ENCODE assay signal across 8 mouse cellular contexts in genomic region chr1:59483521-59484245, GRCm38 (mm10). TPM values are rescaled to one million over a fixed set of nuclear protein-coding genes. Genes with fewer than 3 reads are reported as not detected.
DNase-seq lines count a peak whose midpoint lies in the region; ATAC-seq lines count a peak whose summit lies in the region.

No protein-coding gene starts in this region.

- peak overlapping the region; percentile 95 for H3K9ac ChIP-seq in embryonic facial prominence, embryonic 13.5 days
- peak overlapping the region; percentile 90 for H3K9ac ChIP-seq in heart, embryonic 13.5 days
- H3K9ac ChIP-seq in liver, embryonic 16.5 days (ENCODE audit: low read depth, low read length), result peak overlapping the region; percentile 65
- H3K9ac ChIP-seq in neural tube, embryonic 12.5 days, result peak overlapping the region; percentile 87

- H3K4me1 ChIP-seq in erythroblast, embryonic 14.5 days (ENCODE audit: control insufficient read depth), result peaks cover 53% of the 10 kb centered on the region
- H3K4me1 ChIP-seq in embryonic facial prominence, embryonic 13.5 days, result peaks cover 63% of the 10 kb centered on the region
- peaks cover 68% of the 10 kb centered on the region for H3K4me1 ChIP-seq in heart, embryonic 13.5 days
- peaks cover 47% of the 10 kb centered on the region for H3K4me1 ChIP-seq in liver, embryonic 16.5 days (ENCODE audit: control insufficient read depth, low read depth, low read length)
- peaks cover 50% of the 10 kb centered on the region for H3K4me1 ChIP-seq in neural tube, embryonic 12.5 days

- peak overlapping the region; percentile 99 for H3K27ac ChIP-seq in embryonic facial prominence, embryonic 13.5 days
- H3K27ac ChIP-seq in heart, embryonic 13.5 days (replicated peaks), result peak overlapping the region; percentile 88; the same call in 1 of the 2 replicates
- no peak overlapping the region for H3K27ac ChIP-seq in liver, embryonic 16.5 days (ENCODE audit: low read length)
- H3K27ac ChIP-seq in neural tube, embryonic 12.5 days, result no peak overlapping the region

- peaks cover 38% of the 10 kb centered on the region for H3K27me3 ChIP-seq in erythroblast, embryonic 14.5 days (ENCODE audit: control insufficient read depth)
- no peaks in the 10 kb centered on the region for H3K27me3 ChIP-seq in embryonic facial prominence, embryonic 13.5 days
- peaks cover 40% of the 10 kb centered on the region for H3K27me3 ChIP-seq in heart, embryonic 13.5 days (replicated peaks)
- H3K27me3 ChIP-seq in liver, embryonic 16.5 days (ENCODE audit: control insufficient read depth, insufficient read depth, low read depth, low read length), result peaks cover 6% of the 10 kb centered on the region; the same call in 1 of the 2 replicates
- no peaks in the 10 kb centered on the region for H3K27me3 ChIP-seq in neural tube, embryonic 12.5 days (replicated peaks)

- under 1% methylated on average over 46 of the region's 46 CpGs for WGBS in embryonic facial prominence, embryonic 13.5 days
- WGBS in heart, embryonic 13.5 days, result 4% methylated on average over 46 of the region's 46 CpGs
- 13% methylated on average over 46 of the region's 46 CpGs for WGBS in liver, embryonic 16.5 days (ENCODE audit: insufficient replicate concordance)
- WGBS in neural tube, embryonic 12.5 days, result 1% methylated on average over 46 of the region's 46 CpGs

- H3K9me3 ChIP-seq in erythroblast, embryonic 14.5 days (ENCODE audit: control insufficient read depth, low read length), result no peaks in the 10 kb centered on the region
- no peaks in the 10 kb centered on the region for H3K9me3 ChIP-seq in embryonic facial prominence, embryonic 13.5 days
- H3K9me3 ChIP-seq in heart, embryonic 13.5 days, result no peaks in the 10 kb centered on the region
- no peaks in the 10 kb centered on the region for H3K9me3 ChIP-seq in liver, embryonic 16.5 days (replicated peaks; ENCODE audit: control insufficient read depth, low read length)
- H3K9me3 ChIP-seq in neural tube, embryonic 12.5 days, result no peaks in the 10 kb centered on the region

- H3K36me3 ChIP-seq in erythroblast, embryonic 14.5 days (ENCODE audit: control insufficient read depth), result peaks cover 2% of the 10 kb centered on the region; the same call in 1 of the 2 replicates
- H3K36me3 ChIP-seq in embryonic facial prominence, embryonic 13.5 days, result peaks cover 7% of the 10 kb centered on the region
- H3K36me3 ChIP-seq in heart, embryonic 13.5 days, result no peaks in the 10 kb centered on the region
- no peaks in the 10 kb centered on the region for H3K36me3 ChIP-seq in liver, embryonic 16.5 days (ENCODE audit: control insufficient read depth, insufficient read depth)
- no peaks in the 10 kb centered on the region for H3K36me3 ChIP-seq in neural tube, embryonic 12.5 days

- H3K4me2 ChIP-seq in embryonic facial prominence, embryonic 13.5 days, result peak overlapping the region; percentile 99
- H3K4me2 ChIP-seq in heart, embryonic 13.5 days, result peak overlapping the region; percentile 90
- peak overlapping the region; percentile 99 for H3K4me2 ChIP-seq in liver, embryonic 16.5 days (ENCODE audit: low read depth, low read length)
- peak overlapping the region; percentile 98 for H3K4me2 ChIP-seq in neural tube, embryonic 12.5 days (replicated peaks)

- peak overlapping the region; percentile 68 for H3K4me3 ChIP-seq in erythroblast, embryonic 14.5 days (replicated peaks)
- H3K4me3 ChIP-seq in embryonic facial prominence, embryonic 13.5 days, result peak overlapping the region; percentile 93
- peak overlapping the region; percentile 61 for H3K4me3 ChIP-seq in heart, embryonic 13.5 days
- H3K4me3 ChIP-seq in liver, embryonic 16.5 days (ENCODE audit: low read depth, low read length), result peak overlapping the region; percentile 57
- H3K4me3 ChIP-seq in neural tube, embryonic 12.5 days, result peak overlapping the region; percentile 65

- peak; percentile 89 for DNase-seq in kidney, postnatal 10 days
- peak; percentile 36 for DNase-seq in testis, postnatal 14 days (ENCODE audit: low spot score)

- ATAC-seq in erythroblast, adult 5-6 weeks (replicated peaks; ENCODE audit: low FRiP score, poor library complexity, severe bottlenecking), result no peak
- ATAC-seq in embryonic facial prominence, embryonic 13.5 days (ENCODE audit: insufficient number of reproducible peaks, insufficient read depth, low FRiP score, low TSS enrichment, low read depth), result no peak
- no peak for ATAC-seq in heart, embryonic 13.5 days (ENCODE audit: extremely low read depth, insufficient number of reproducible peaks, low FRiP score, low TSS enrichment)
- ATAC-seq in liver, embryonic 16.5 days (ENCODE audit: low read depth), result no peak
- peak; percentile 63 for ATAC-seq in neural tube, embryonic 12.5 days (ENCODE audit: low FRiP score, low read depth)

RNA-seq across cellular contexts. Expression of gene Fzd7, which starts 1.5 kb away (rescaled TPM):
- 0.02 TPM in 2 replicates for polyA plus RNA-seq in erythroblast, embryonic 14.5 days (2012)
- total RNA-seq in erythroblast, adult 5-6 weeks (2015; ENCODE audit: low replicate concordance), result 1.7 and 3.1 TPM in 2 replicates
- 0.28 and 0.43 TPM in 2 replicates for total RNA-seq in erythroblast, adult 5-6 weeks (2017; ENCODE audit: low replicate concordance)
- polyA plus RNA-seq in embryonic facial prominence, embryonic 13.5 days (2015; fragmentation: Nextera tagmentation; extraction: Ambion mirVana), result 13.4 and 13.7 TPM in 2 replicates
- 3.0 and 3.5 TPM in 2 replicates for polyA plus RNA-seq in heart, embryonic 13.5 days (2015; fragmentation: Nextera tagmentation; extraction: Ambion mirVana)
- 1.0 and 1.2 TPM in 2 replicates for polyA plus RNA-seq in liver, embryonic 16.5 days (2015; fragmentation: Nextera tagmentation; extraction: Ambion mirVana)
- polyA plus RNA-seq in neural tube, embryonic 12.5 days (2016; fragmentation: Nextera tagmentation; extraction: Ambion mirVana), result 17.4 and 18.3 TPM in 2 replicates

RNA-seq across cellular contexts. Expression of gene Gm973, which starts 32.4 kb away (rescaled TPM):
- polyA plus RNA-seq in erythroblast, embryonic 14.5 days (2012), result not detected in 2 replicates
- not detected in 2 replicates for total RNA-seq in erythroblast, adult 5-6 weeks (2015; ENCODE audit: low replicate concordance)
- total RNA-seq in erythroblast, adult 5-6 weeks (2017; ENCODE audit: low replicate concordance), result 7.0 TPM in 1 of 2 replicates, not detected in the other
- polyA plus RNA-seq in embryonic facial prominence, embryonic 13.5 days (2015; fragmentation: Nextera tagmentation; extraction: Ambion mirVana), result 2.7 and 2.8 TPM in 2 replicates
- 0.48 TPM in 1 of 2 replicates, not detected in the other for polyA plus RNA-seq in heart, embryonic 13.5 days (2015; fragmentation: Nextera tagmentation; extraction: Ambion mirVana)
- 0.12 TPM in 1 of 2 replicates, not detected in the other for polyA plus RNA-seq in liver, embryonic 16.5 days (2015; fragmentation: Nextera tagmentation; extraction: Ambion mirVana)
- 3.5 and 5.0 TPM in 2 replicates for polyA plus RNA-seq in neural tube, embryonic 12.5 days (2016; fragmentation: Nextera tagmentation; extraction: Ambion mirVana)

Comparison
In these comparisons a context has a peak if more than half of its experiments do, and no peak if none do; other contexts are left out.
1. H3K27ac ChIP-seq: peak in embryonic facial prominence, embryonic 13.5 days (single experiment) and heart, embryonic 13.5 days (single experiment); none in liver, embryonic 16.5 days (single experiment) and neural tube, embryonic 12.5 days (single experiment).
2. Peak in every context shown above with its lines, with median percentiles within 50 percentile points of each other: H3K4me3 ChIP-seq, H3K4me2 ChIP-seq and H3K9ac ChIP-seq.